Mouse (Mus musculus) midbrain, embryonic 16.5 days (tissue): ENCODE data around the gene Pik3ca. TPM values are rescaled to one million over a fixed set of nuclear protein-coding genes. Genes with fewer than 3 reads are reported as not detected.
"Not testable (repeated sequence)": the region's sequence is repeated elsewhere in the genome, so short reads cannot be mapped to it uniquely, and the experiment has no call there.

Source experiments
- ATAC-seq: fragments of 200-750 bp; cut with Nextera tagmentation; 2 replicates; pipeline ENCODE4 v1.8.0; 2017; ENCODE audit warnings: moderate TSS enrichment
- H3K27ac ChIP-seq: fragments of 300-500 bp; sonication (generic); 2 replicates; pipeline ENCODE4 v1.5.1; 2014; ENCODE audit warnings: mild to moderate bottlenecking, low read length, mixed read lengths
- H3K27me3 ChIP-seq: fragments of 300-500 bp; sonication (generic); 2 replicates; pipeline ENCODE4 v1.6.1; 2014; ENCODE audit warnings: low read depth, low read length, mixed read lengths; ENCODE audit not compliant: control insufficient read depth, insufficient read depth
- H3K36me3 ChIP-seq: fragments of 300-500 bp; sonication (generic); 2 replicates; pipeline ENCODE4 v1.6.1; 2014; ENCODE audit warnings: mild to moderate bottlenecking, low read length, moderate library complexity, mixed read lengths; ENCODE audit not compliant: control insufficient read depth, insufficient read depth
- H3K4me1 ChIP-seq: fragments of 300-500 bp; sonication (generic); 2 replicates; pipeline ENCODE4 v1.6.1; 2014; ENCODE audit warnings: mild to moderate bottlenecking, low read length, mixed read lengths; ENCODE audit not compliant: control insufficient read depth, insufficient read depth
- H3K4me2 ChIP-seq: fragments of 300-500 bp; sonication (generic); 2 replicates; pipeline ENCODE4 v1.6.1; 2014; ENCODE audit warnings: mild to moderate bottlenecking, low read length, mixed read lengths
- H3K4me3 ChIP-seq: fragments of 300-500 bp; sonication (generic); 2 replicates; pipeline ENCODE4 v1.5.1; 2014; ENCODE audit warnings: low read depth, mild to moderate bottlenecking, low read length, moderate library complexity, mixed read lengths
- H3K9ac ChIP-seq: fragments of 300-500 bp; sonication (generic); 2 replicates; pipeline ENCODE4 v1.6.1; 2014; ENCODE audit warnings: low read depth, low read length, mixed read lengths
- H3K9me3 ChIP-seq: fragments of 300-500 bp; sonication (generic); replicated peaks from 2 replicates; pipeline ENCODE4 v1.6.1; 2014; ENCODE audit warnings: mild to moderate bottlenecking, low read length, mixed read lengths; ENCODE audit not compliant: control insufficient read depth, poor library complexity, severe bottlenecking
- WGBS: fragments of 180-500 bp; shearing (Covaris S2); extraction: QIAGEN DNeasy Blood & Tissue Kit; methylation state at CpG from one replicate; pipeline ENCODE4 v1.1.7; 2014; 5-methylcytosine and 5-hydroxymethylcytosine counted together
- polyA plus RNA-seq: library from polyadenylated mRNA; unstranded; fragments of >200 nt; fragmentation: Nextera tagmentation; extraction: Ambion mirVana; gene quantifications from 2 replicates; pipeline ENCODE4 v1.2.1, GENCODE M21; 2015

Pik3ca gene
- polyA plus RNA-seq, 1 experiment from 2014 or later: 12.8 TPM

- no peak overlapping the region for H3K4me2 ChIP-seq
- H3K4me3 ChIP-seq: no peak overlapping the region
- no peak overlapping the region for H3K27ac ChIP-seq
- no peaks in the 10 kb centered on the region for H3K9me3 ChIP-seq
- no peaks in the 10 kb centered on the region for H3K27me3 ChIP-seq
- WGBS: 66% methylated on average over 4 of the region's 4 CpGs
- no peak for ATAC-seq
- H3K9ac ChIP-seq: no peak overlapping the region
- H3K4me1 ChIP-seq: peaks cover 4% of the 10 kb centered on the region; the same call in 1 of the 2 replicates
- no peaks in the 10 kb centered on the region for H3K36me3 ChIP-seq
Measured at GRCm38 (mm10) chr3:32428921-32429320, 31.4 kb downstream of the Pik3ca start.

GRCm38 (mm10) chr3:32429351-32429750, 31.9 kb downstream of the Pik3ca start:
- ATAC-seq, H3K4me1 ChIP-seq, H3K27me3 ChIP-seq, H3K36me3 ChIP-seq, H3K4me2 ChIP-seq, H3K9me3 ChIP-seq, H3K27ac ChIP-seq, H3K4me3 ChIP-seq, H3K9ac ChIP-seq: not testable (repeated sequence)

- H3K4me2 ChIP-seq: no peak overlapping the region
- no peak for ATAC-seq
- 86% methylated on average over 2 of the region's 2 CpGs for WGBS
- no peaks in the 10 kb centered on the region for H3K27me3 ChIP-seq
- 0 out of 2 replicates have a peak, but pooled peaks cover 2% of the 10 kb centered on the region for H3K4me1 ChIP-seq
- no peak overlapping the region for H3K9ac ChIP-seq
- H3K4me3 ChIP-seq: no peak overlapping the region
- H3K36me3 ChIP-seq: no peaks in the 10 kb centered on the region
- no peaks in the 10 kb centered on the region for H3K9me3 ChIP-seq
- no peak overlapping the region for H3K27ac ChIP-seq
Measured at GRCm38 (mm10) chr3:32430394-32430793, 32.9 kb downstream of the Pik3ca start.

GRCm38 (mm10) chr3:32434016-32434415, 36.5 kb downstream of the Pik3ca start:
- Histone ChIP-seq H3K36me3 (peaks cover 14% of the 10 kb centered on the region), H3K4me3 (no peak overlapping the region), H3K9me3 (no peaks in the 10 kb centered on the region), H3K4me2 (no peak overlapping the region), H3K27me3 (no peaks in the 10 kb centered on the region), H3K9ac (no peak overlapping the region), H3K4me1 (no peaks in the 10 kb centered on the region), H3K27ac (no peak overlapping the region)
- WGBS: 85% methylated on average over 2 of the region's 2 CpGs
- ATAC-seq: no peak

GRCm38 (mm10) chr3:32436101-32436500, 38.6 kb downstream of the Pik3ca start:
- 90% methylated on average over 11 of the region's 11 CpGs for WGBS
- Histone ChIP-seq H3K4me3 (no peak overlapping the region), H3K27me3 (no peaks in the 10 kb centered on the region), H3K27ac (no peak overlapping the region), H3K9me3 (no peaks in the 10 kb centered on the region), H3K9ac (no peak overlapping the region), H3K4me2 (no peak overlapping the region), H3K36me3 (peaks cover 27% of the 10 kb centered on the region), H3K4me1 (no peaks in the 10 kb centered on the region)
- no peak for ATAC-seq

GRCm38 (mm10) chr3:32437297-32437696, 39.8 kb downstream of the Pik3ca start:
- H3K27ac ChIP-seq: no peak overlapping the region
- H3K36me3 ChIP-seq: peaks cover 37% of the 10 kb centered on the region
- WGBS: 92% methylated on average over 6 of the region's 6 CpGs
- ATAC-seq: no peak
- no peaks in the 10 kb centered on the region for H3K4me1 ChIP-seq
- no peak overlapping the region for H3K4me3 ChIP-seq
- H3K4me2 ChIP-seq: no peak overlapping the region
- no peak overlapping the region for H3K9ac ChIP-seq
- H3K9me3 ChIP-seq: no peaks in the 10 kb centered on the region
- H3K27me3 ChIP-seq: no peaks in the 10 kb centered on the region

GRCm38 (mm10) chr3:32437820-32438219, 40.3 kb downstream of the Pik3ca start:
- H3K9me3 ChIP-seq: no peaks in the 10 kb centered on the region
- ATAC-seq: no peak
- no peak overlapping the region for H3K9ac ChIP-seq
- 95% methylated on average over 6 of the region's 6 CpGs for WGBS
- peaks cover 39% of the 10 kb centered on the region for H3K36me3 ChIP-seq
- H3K4me2 ChIP-seq: no peak overlapping the region
- H3K27ac ChIP-seq: no peak overlapping the region
- no peaks in the 10 kb centered on the region for H3K4me1 ChIP-seq
- H3K4me3 ChIP-seq: no peak overlapping the region
- H3K27me3 ChIP-seq: no peaks in the 10 kb centered on the region

GRCm38 (mm10) chr3:32438716-32439115, 41.2 kb downstream of the Pik3ca start:
- no peaks in the 10 kb centered on the region for H3K9me3 ChIP-seq
- no peak overlapping the region for H3K4me2 ChIP-seq
- H3K4me1 ChIP-seq: no peaks in the 10 kb centered on the region
- no peaks in the 10 kb centered on the region for H3K27me3 ChIP-seq
- no peak for ATAC-seq
- H3K9ac ChIP-seq: no peak overlapping the region
- no peak overlapping the region for H3K4me3 ChIP-seq
- H3K36me3 ChIP-seq: peaks cover 44% of the 10 kb centered on the region
- H3K27ac ChIP-seq: no peak overlapping the region
- WGBS: 86% methylated on average over 4 of the region's 4 CpGs

- Histone ChIP-seq H3K4me3 (no peak overlapping the region), H3K27ac (no peak overlapping the region), H3K4me2 (no peak overlapping the region), H3K9ac (no peak overlapping the region), H3K27me3 (no peaks in the 10 kb centered on the region), H3K4me1 (no peaks in the 10 kb centered on the region), H3K9me3 (no peaks in the 10 kb centered on the region), H3K36me3 (peaks cover 51% of the 10 kb centered on the region)
- ATAC-seq: no peak
Measured at GRCm38 (mm10) chr3:32441710-32442109, 44.2 kb downstream of the Pik3ca start.
